Mouse (Mus musculus) hematopoietic stem cell, adult 5-6 weeks (primary cell): ENCODE measurements around the gene Lad1. TPM values are rescaled to one million over a fixed set of nuclear protein-coding genes. Genes with fewer than 3 reads are reported as not detected.

ENCODE experiments used
- ATAC-seq, 2 experiments: fragments of 125-278 bp in 1 of 2; replicated peaks in 1 of 2; 2 replicates each; pipeline ENCODE4 v1.8.0; 2016 to 2017; ENCODE audit warnings: inconsistent platforms in 2 of 2, mild to moderate bottlenecking in 2 of 2, moderate number of reproducible peaks in 2 of 2, low read depth in 1 of 2, moderate TSS enrichment in 1 of 2; ENCODE audit not compliant: low FRiP score in 2 of 2, poor library complexity in 2 of 2, severe bottlenecking in 2 of 2, insufficient read depth in 1 of 2, low TSS enrichment in 1 of 2
- total RNA-seq: library from RNA; stranded (forward); fragments of 172-1452, 232-1000 nt; gene quantifications from 2 replicates; pipeline ENCODE4 v1.2.3, GENCODE M21; 2017

The Lad1 gene
- total RNA-seq, 1 experiment from 2014 or later: not detected

DNA sequence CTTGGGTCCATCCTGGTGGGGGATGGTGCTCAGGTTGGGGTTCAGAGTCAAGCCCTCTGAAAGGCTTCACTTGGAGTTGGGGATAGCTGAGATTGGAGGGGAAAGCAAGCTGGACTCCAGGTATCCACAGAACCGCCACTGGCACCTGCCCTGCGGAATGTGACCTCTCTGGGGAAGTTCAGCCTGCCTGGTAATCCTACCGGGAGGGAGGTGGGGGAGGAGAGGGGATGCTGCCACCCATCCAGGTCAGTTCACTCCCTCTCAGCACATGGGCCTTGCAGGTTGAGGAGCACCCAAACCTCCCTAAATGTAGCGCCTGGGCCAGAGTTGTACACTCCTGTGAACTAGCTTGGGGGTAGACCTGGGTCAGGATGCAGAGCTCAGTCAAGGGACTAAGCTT is 37.7 kb downstream of the Lad1 start:
- no peak for ATAC-seq

DNA sequence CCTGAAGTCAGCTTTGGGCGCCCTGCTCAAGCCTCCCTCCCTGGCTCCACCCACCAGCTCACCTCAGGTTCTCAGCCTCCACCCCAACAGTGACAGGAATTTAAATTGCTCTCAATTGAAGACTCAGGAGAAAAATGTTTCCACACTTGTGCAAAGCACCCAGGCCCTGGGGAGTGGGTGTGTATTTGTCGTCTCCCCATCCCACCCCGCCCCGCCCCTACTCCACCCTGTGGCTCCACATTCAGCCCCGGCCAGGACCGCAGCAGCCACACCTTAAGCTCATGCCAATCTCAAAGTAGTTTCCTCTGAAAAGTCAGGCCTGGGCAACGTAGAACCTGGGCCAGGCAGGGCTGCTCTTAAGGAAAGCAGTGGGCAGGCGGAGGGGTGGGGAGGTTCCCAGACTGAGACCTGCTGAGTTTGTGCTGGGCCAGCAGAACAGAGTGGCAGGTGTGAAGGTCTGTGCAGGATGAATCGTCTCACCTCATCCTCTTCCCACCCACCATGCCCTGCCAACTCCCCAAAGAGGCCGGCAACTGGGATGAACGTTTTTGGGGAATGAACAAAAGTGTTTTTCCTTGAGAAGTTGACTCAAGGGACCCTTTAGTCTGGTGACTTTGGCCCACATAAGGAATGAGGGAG is 38.9 kb downstream of the Lad1 start:
- no peak for ATAC-seq

DNA sequence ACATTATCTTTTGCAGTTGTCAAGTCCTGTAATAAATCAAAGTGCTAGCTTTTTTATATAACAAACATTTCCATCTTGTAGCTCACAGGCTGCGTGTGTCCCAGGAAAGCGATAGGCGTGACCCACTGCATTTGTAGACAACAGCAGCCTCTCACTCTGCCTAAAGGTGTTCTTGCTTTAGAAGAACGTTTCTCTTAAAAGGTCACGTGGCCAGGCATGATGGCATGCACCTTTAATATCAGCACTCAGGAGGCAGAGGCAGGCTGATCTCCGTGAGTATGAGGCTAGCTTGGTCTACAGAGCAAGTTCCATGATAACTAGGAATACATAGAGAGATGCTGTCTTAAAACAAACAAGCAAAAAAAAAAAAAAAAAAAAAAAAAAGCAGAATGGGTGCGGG is 40.1 kb downstream of the Lad1 start:
- no peak for ATAC-seq

DNA sequence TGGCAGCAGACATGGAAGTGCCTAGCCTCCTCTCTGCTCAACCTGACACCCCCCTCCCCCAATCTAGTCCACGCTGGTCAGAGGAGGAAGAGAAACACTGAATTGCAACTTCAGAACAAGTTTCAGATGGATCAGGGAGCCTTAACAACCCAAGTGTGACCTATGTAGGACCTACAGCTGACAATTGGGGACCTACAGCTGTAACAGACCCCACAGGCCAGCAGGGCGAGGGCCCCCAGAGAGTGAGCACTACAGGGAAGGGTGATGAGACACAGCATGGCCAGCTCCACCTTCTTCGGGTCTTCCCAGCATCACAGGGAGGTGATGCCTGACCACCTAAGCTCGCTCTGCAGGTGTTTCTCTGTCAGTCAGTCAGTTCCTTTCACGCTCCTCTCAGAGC is 42.7 kb downstream of the Lad1 start:
- ATAC-seq: no peak

DNA sequence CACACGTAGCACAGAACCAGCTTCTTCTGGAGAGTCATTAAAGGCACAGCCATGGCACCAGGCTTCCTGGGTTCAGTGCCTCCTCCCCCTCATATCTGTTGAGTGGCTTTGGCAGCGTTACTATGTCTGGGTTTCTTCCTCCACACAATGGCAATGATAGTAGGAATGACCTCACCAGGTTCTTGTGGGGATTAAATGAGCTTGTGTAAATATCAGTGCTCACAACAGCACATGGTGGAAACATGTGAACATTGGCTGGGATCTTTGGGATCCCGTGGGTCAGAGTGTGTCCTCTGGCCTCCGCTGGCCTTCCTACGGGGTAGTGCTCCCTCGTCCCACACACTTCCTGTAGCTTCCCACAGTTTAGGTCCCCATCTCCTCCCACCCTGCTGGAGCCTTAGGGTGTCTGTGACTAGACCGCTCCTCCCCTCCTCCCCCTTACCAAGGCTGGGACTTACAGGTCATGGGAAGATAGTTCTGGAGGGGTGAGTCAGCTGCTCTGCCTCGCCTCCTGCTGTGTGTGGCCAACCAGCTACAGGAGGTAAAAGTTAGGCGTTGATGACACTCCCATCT is 43.7 kb downstream of the Lad1 start:
- no peak for ATAC-seq

DNA sequence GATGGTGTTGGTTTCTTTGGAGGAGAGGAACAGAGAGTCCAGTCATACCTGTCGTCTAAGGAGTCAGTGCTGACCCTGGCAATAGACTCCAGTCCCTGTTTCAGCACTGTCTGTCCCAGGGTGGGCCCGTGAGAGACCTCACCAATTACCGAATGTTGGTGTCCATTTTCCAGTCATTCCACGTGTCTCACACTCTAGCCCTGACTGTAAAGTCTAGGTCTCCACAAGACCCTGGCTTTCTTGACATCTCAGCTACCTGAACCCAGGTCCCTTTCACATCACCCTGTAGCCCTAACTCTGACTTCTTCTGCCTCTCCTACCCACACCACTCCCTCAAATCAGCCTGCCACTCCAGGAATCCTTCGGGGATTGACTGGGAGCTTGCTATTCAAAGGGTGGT is 44.2 kb downstream of the Lad1 start:
- ATAC-seq: no peak

DNA sequence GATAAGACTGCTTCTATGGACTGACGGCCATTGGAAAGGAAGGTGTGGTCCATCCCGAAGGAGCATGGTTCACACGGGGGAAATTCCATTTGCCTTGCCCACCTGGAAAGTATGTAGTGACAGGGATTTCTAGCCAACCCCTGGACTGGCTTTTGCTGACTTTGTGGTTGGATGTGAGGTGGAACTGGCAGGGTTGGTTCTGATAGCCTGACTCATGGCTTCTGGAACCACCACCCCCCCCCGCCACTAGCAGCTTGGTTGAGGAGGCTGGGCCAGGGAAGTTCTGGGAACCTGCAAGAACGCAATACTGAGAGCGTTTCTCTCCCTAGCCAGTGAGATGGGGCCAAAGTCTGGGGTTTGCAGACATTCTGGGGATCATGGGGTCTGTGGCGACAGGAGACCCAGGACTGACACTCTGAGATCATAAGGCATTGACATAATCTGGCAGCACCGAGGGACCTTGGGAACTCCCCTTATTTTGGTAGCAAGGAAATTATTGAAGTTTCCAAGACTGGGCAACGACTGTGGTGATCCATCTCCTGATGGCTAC is 45.5 kb downstream of the Lad1 start:
- ATAC-seq: no peak

DNA sequence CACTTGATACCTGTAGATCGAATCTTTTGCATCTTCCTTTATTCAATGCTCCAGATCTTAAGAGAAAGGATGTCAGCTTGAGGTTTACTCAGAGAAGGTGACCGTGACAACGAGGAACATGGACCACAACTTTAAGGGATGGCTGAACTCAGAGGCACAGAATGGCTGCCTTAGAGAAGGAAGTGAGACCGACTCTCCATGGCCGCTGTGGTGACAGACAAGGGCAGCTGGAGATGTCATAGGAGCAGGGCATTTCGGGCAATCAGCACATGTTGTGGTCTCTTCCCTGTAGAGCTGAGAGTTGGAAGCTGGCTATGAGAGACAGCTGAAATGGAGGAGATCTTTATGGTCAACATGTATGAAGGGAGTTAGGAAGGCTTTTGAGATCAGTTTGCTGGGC is 46.4 kb downstream of the Lad1 start:
- no peak for ATAC-seq

DNA sequence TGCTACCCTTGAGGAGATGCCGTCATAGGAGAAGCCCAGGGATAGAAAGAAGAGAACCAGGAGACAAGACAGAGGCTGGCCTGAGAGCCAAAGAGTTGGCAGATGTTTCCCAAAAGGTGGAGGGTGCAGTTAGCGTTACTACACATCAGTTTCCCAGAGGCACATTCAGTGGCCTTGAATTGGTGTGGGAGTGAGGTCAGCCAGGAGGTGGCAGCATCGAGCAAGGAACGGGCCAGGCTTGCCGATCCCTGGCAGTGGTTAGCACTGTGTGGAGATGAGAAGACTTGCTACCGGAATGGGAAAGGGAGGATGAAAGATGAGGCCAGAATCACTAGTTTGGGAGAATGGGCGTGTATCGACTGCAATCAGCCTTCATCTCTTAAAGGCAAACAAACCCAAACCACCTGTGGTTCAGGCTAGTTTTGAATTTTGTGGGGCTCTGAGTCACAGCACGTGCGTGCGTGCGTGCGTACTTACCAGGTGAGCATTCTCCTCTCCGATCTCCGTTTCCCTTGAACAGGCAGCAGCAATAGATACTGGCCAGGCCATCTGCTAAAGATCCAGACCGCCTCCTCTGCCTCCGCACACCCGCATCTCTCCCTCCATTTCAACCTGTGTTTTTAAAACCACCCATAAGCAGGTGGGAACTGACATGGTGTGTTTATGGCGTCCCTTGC is 47.3 kb downstream of the Lad1 start:
- ATAC-seq: peak; percentile 79 to 81

DNA sequence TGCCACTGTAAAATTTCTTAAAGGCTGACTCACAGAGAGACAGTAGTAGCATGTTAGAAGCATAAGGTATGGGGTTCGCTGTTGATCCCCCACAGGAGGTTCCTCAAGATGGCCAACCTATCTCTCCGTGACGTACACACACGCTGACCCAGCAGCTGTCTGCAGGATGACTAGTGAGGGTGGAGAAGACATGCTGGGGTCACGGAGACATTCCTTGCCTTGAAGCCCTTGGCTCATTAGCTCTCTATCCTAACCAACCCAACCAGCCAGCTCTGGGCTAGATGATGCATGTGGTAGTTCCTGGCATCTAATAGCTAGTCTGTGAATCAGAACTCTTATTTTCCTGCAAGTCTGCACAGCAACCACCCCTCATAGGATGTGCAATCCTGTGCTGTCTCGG is 50.2 kb downstream of the Lad1 start:
- ATAC-seq: no peak

DNA sequence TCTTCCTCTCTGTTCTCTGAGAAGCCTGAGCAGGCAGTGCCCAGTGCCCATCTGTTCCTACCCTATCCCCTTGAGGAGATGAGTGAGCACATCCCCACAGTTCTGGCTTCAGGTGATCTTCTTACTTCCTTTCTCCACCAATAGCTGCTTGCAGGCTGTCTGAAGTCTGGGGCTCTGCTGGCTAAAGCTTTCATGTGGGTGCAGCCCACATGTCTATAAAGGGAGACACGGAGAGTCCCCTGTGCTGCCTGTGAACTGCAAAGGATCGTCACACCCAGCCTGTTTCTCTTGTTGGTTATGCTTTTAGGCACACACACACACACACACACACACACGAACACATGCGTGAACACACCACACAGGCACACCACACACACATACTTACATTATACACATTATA is 54.6 kb downstream of the Lad1 start:
- ATAC-seq: no peak

DNA sequence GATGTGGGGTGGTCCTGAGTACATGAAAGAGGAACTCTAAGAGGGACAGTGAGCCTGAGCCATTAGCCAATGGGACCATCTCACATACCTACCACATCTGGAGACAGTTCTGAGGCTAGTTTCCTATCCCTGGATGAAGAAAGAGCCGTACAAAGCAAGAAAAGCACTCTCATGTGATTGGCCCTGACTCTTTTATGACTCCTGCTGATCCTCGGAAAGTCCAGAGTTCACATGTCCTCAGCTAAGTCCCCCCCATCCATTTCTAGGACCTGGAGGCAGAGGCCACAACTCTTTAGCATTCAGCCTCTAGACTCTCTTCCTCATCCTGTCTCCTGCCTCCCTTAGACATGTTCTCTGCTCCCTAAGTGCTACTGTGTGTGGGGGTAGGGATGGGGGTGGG is 58.9 kb downstream of the Lad1 start:
- no peak for ATAC-seq

DNA sequence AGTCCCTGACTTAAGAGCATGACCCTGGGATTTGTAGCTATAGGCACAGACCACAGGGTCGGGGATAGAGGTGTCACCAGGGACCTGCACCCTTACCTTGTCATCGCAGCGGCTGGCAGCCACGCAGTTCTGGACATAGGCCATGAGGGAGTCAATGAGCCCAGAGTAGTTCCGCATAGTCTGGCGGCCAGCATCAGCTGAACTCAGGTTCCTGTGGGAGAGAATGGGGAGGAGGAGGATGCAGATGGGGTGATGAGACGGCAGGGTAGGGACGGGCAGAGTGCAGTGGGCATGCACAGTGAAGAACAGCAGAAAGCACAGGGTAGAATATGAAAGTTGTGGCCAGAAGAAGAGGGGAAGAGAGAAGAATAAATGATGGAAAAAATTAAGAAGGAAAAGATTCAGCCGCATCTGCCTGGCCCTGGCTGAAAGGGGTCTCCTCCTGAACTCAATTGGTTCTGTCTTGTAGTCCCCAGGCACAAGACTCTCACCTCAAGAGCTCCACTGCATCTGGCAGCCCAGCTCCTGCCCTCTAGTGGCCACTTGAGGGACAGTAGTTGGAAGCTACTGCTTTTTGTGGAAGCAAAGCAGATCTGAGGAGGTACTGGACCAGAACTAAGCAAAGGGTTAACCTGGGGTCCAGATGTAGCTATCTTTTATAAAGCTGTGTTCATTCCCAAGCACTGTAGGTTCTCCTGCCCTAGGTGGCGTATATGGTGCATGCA is 64.1 kb downstream of the Lad1 start:
- peak; percentile 73 to 77 for ATAC-seq

Other genes with a start within 250 kb of the Lad1 start
- gene Nav1, start 211.3 kb upstream of the Lad1 start, total RNA-seq: 4.7 and 7.0 TPM in 2 replicates
- gene Csrp1, start 98.5 kb upstream of the Lad1 start, total RNA-seq: 148 and 162 TPM in 2 replicates
- 2.6 TPM in 1 of 2 replicates, not detected in the other for gene Phlda3, start 52.5 kb upstream of the Lad1 start, total RNA-seq
- 0.88 TPM in 1 of 2 replicates, not detected in the other for gene Tnni1, start 39.2 kb upstream of the Lad1 start, total RNA-seq
- not detected in 2 replicates for gene Tnnt2, start 17.8 kb downstream of the Lad1 start, total RNA-seq
- not detected in 2 replicates for gene Pkp1, start 100.6 kb downstream of the Lad1 start, total RNA-seq
- not detected in 2 replicates for gene Igfn1, start 187.7 kb downstream of the Lad1 start, total RNA-seq
- 17.3 and 33.3 TPM in 2 replicates for gene Tmem9, start 189.6 kb downstream of the Lad1 start, total RNA-seq
- not detected in 2 replicates for gene Ascl5, start 232.2 kb downstream of the Lad1 start, total RNA-seq
- 1.6 TPM in 1 of 2 replicates, not detected in the other for gene Cacna1s, start 234.2 kb downstream of the Lad1 start, total RNA-seq